Comparison of ENCODE assay signal across 8 mouse cellular contexts in genomic region chr17:25184961-25185360, GRCm38 (mm10). TPM values are rescaled to one million over a fixed set of nuclear protein-coding genes. Genes with fewer than 3 reads are reported as not detected.
DNase-seq lines count a peak whose midpoint lies in the region; ATAC-seq and TF ChIP-seq lines count a peak whose summit lies in the region.

No protein-coding gene starts in this region.

- no peak for TF ChIP-seq CTCF in lung, embryonic 14.5 days (IDR thresholded peaks at IDR 0.05; ENCODE audit: low read depth)

- H3K27me3 ChIP-seq in lung, embryonic 14.5 days (ENCODE audit: insufficient read depth, low read length): no peaks in the 10 kb centered on the region
- H3K27me3 ChIP-seq in embryonic facial prominence, embryonic 11.5 days (ENCODE audit: control insufficient read depth, insufficient read depth, low read length): no peaks in the 10 kb centered on the region
- H3K27me3 ChIP-seq in intestine, embryonic 15.5 days (replicated peaks): no peaks in the 10 kb centered on the region
- no peaks in the 10 kb centered on the region for H3K27me3 ChIP-seq in neural tube, embryonic 14.5 days (ENCODE audit: control insufficient read depth, insufficient read depth, low read length)

- ATAC-seq in lung, embryonic 14.5 days (ENCODE audit: insufficient read depth): peak; percentile 14; the same call in 1 of the 2 replicates
- ATAC-seq in embryonic facial prominence, embryonic 11.5 days (replicated peaks; ENCODE audit: insufficient number of reproducible peaks, low FRiP score, low TSS enrichment, low read depth): no peak
- peak; percentile 26 for ATAC-seq in intestine, embryonic 15.5 days
- ATAC-seq in neural tube, embryonic 14.5 days (ENCODE audit: low read depth): 0 out of 2 replicates have a peak, but pooled peaks have one; percentile 16

- DNase-seq in lung, embryonic 14.5 days: no peak
- DNase-seq in lung, postnatal 25 days (ENCODE audit: low spot score): no peak
- no peak for DNase-seq in embryonic facial prominence, embryonic 11.5 days (ENCODE audit: low spot score)
- DNase-seq in right cerebral cortex, postnatal 25 days: no peak
- DNase-seq in spleen, postnatal 36 days (ENCODE audit: low spot score in 2 of 2): no peak
- no peak for DNase-seq in spleen, adult 12 weeks (ENCODE audit: low spot score)

- peaks cover 14% of the 10 kb centered on the region for H3K36me3 ChIP-seq in lung, embryonic 14.5 days (ENCODE audit: insufficient read depth)
- no peaks in the 10 kb centered on the region for H3K36me3 ChIP-seq in embryonic facial prominence, embryonic 11.5 days (replicated peaks; ENCODE audit: control insufficient read depth, insufficient read depth, low read depth, low read length)
- no peaks in the 10 kb centered on the region for H3K36me3 ChIP-seq in intestine, embryonic 15.5 days
- no peaks in the 10 kb centered on the region for H3K36me3 ChIP-seq in neural tube, embryonic 14.5 days (ENCODE audit: control insufficient read depth, insufficient read depth, low read length)

- peak overlapping the region; percentile 89 for H3K9ac ChIP-seq in lung, embryonic 14.5 days
- H3K9ac ChIP-seq in embryonic facial prominence, embryonic 11.5 days (replicated peaks; ENCODE audit: low read length): peak overlapping the region; percentile 72
- peak overlapping the region; percentile 87 for H3K9ac ChIP-seq in intestine, embryonic 15.5 days
- peak overlapping the region; percentile 78 for H3K9ac ChIP-seq in neural tube, embryonic 14.5 days (replicated peaks; ENCODE audit: low read depth, low read length)

- no peak overlapping the region; the same call in 1 of the 2 replicates for H3K27ac ChIP-seq in lung, embryonic 14.5 days (ENCODE audit: low read depth)
- peak overlapping the region; percentile 43; the same call in 1 of the 2 replicates for H3K27ac ChIP-seq in embryonic facial prominence, embryonic 11.5 days (replicated peaks; ENCODE audit: low read depth, low read length)
- peak overlapping the region; percentile 58 for H3K27ac ChIP-seq in intestine, embryonic 15.5 days
- H3K27ac ChIP-seq in neural tube, embryonic 14.5 days (ENCODE audit: low read depth, low read length): no peak overlapping the region

- 7% methylated on average over 17 of the region's 17 CpGs for WGBS in lung, embryonic 14.5 days
- WGBS in embryonic facial prominence, embryonic 11.5 days: 7% methylated on average over 17 of the region's 17 CpGs
- WGBS in intestine, embryonic 15.5 days: 8% methylated on average over 17 of the region's 17 CpGs
- WGBS in neural tube, embryonic 14.5 days: 9% methylated on average over 17 of the region's 17 CpGs

- H3K4me3 ChIP-seq in lung, embryonic 14.5 days (ENCODE audit: low read depth, low read length): peak overlapping the region; percentile 96
- peak overlapping the region; percentile 90 for H3K4me3 ChIP-seq in embryonic facial prominence, embryonic 11.5 days (ENCODE audit: low read depth, low read length)
- peak overlapping the region; percentile 89 for H3K4me3 ChIP-seq in intestine, embryonic 15.5 days (replicated peaks)
- H3K4me3 ChIP-seq in neural tube, embryonic 14.5 days (ENCODE audit: low read depth, low read length): peak overlapping the region; percentile 66

- H3K9me3 ChIP-seq in lung, embryonic 14.5 days (ENCODE audit: low read depth, low read length): no peaks in the 10 kb centered on the region
- no peaks in the 10 kb centered on the region for H3K9me3 ChIP-seq in embryonic facial prominence, embryonic 11.5 days (replicated peaks; ENCODE audit: control insufficient read depth, low read length)
- no peaks in the 10 kb centered on the region for H3K9me3 ChIP-seq in intestine, embryonic 15.5 days
- no peaks in the 10 kb centered on the region for H3K9me3 ChIP-seq in neural tube, embryonic 14.5 days (ENCODE audit: control insufficient read depth, low read length)

- peak overlapping the region; percentile 95 for H3K4me2 ChIP-seq in lung, embryonic 14.5 days
- H3K4me2 ChIP-seq in embryonic facial prominence, embryonic 11.5 days (ENCODE audit: low read depth, low read length): peak overlapping the region; percentile 92
- H3K4me2 ChIP-seq in intestine, embryonic 15.5 days (replicated peaks): peak overlapping the region; percentile 96
- H3K4me2 ChIP-seq in neural tube, embryonic 14.5 days (ENCODE audit: low read depth, low read length): peak overlapping the region; percentile 90

- H3K4me1 ChIP-seq in lung, embryonic 14.5 days (ENCODE audit: insufficient read depth): peaks cover 4% of the 10 kb centered on the region; the same call in 1 of the 2 replicates
- no peaks in the 10 kb centered on the region for H3K4me1 ChIP-seq in embryonic facial prominence, embryonic 11.5 days (ENCODE audit: control insufficient read depth, insufficient read depth, low read length)
- H3K4me1 ChIP-seq in intestine, embryonic 15.5 days (replicated peaks): peaks cover 22% of the 10 kb centered on the region
- peaks cover 25% of the 10 kb centered on the region for H3K4me1 ChIP-seq in neural tube, embryonic 14.5 days (ENCODE audit: control insufficient read depth, insufficient read depth, low read length)

RNA-seq across cellular contexts. Expression of gene BC003965, which starts 0.6 kb away (rescaled TPM):
- 28.5 and 29.2 TPM in 2 replicates for polyA plus RNA-seq in lung, embryonic 14.5 days (2014; fragmentation: Nextera tagmentation; extraction: Ambion mirVana)
- polyA plus RNA-seq in embryonic facial prominence, embryonic 11.5 days (2014; fragmentation: Nextera tagmentation; extraction: Ambion mirVana): 31.8 and 33.1 TPM in 2 replicates
- 37.4 and 39.5 TPM in 2 replicates for polyA plus RNA-seq in intestine, embryonic 15.5 days (2015; fragmentation: Nextera tagmentation; extraction: Ambion mirVana)
- polyA plus RNA-seq in neural tube, embryonic 14.5 days (2014; fragmentation: Nextera tagmentation; extraction: Ambion mirVana): 31.9 and 33.9 TPM in 2 replicates

RNA-seq across cellular contexts. Expression of gene Unkl, which starts 3.2 kb away (rescaled TPM):
- polyA plus RNA-seq in lung, embryonic 14.5 days (2014; fragmentation: Nextera tagmentation; extraction: Ambion mirVana): 5.8 TPM in 2 replicates
- 4.3 and 5.0 TPM in 2 replicates for polyA plus RNA-seq in embryonic facial prominence, embryonic 11.5 days (2014; fragmentation: Nextera tagmentation; extraction: Ambion mirVana)
- polyA plus RNA-seq in intestine, embryonic 15.5 days (2015; fragmentation: Nextera tagmentation; extraction: Ambion mirVana): 6.0 and 6.6 TPM in 2 replicates
- 9.1 and 10.9 TPM in 2 replicates for polyA plus RNA-seq in neural tube, embryonic 14.5 days (2014; fragmentation: Nextera tagmentation; extraction: Ambion mirVana)

RNA-seq across cellular contexts. Expression of gene Gm38655, which starts 9.7 kb away (rescaled TPM):
- 3.6 and 3.7 TPM in 2 replicates for polyA plus RNA-seq in lung, embryonic 14.5 days (2014; fragmentation: Nextera tagmentation; extraction: Ambion mirVana)
- polyA plus RNA-seq in embryonic facial prominence, embryonic 11.5 days (2014; fragmentation: Nextera tagmentation; extraction: Ambion mirVana): not detected in 2 replicates
- 1.2 and 1.7 TPM in 2 replicates for polyA plus RNA-seq in intestine, embryonic 15.5 days (2015; fragmentation: Nextera tagmentation; extraction: Ambion mirVana)
- polyA plus RNA-seq in neural tube, embryonic 14.5 days (2014; fragmentation: Nextera tagmentation; extraction: Ambion mirVana): not detected in 2 replicates

RNA-seq across cellular contexts. Expression of gene Ccdc154, which starts 22.7 kb away (rescaled TPM):
- polyA plus RNA-seq in lung, embryonic 14.5 days (2014; fragmentation: Nextera tagmentation; extraction: Ambion mirVana): 0.24 and 0.28 TPM in 2 replicates
- not detected in 2 replicates for polyA plus RNA-seq in embryonic facial prominence, embryonic 11.5 days (2014; fragmentation: Nextera tagmentation; extraction: Ambion mirVana)
- 0.16 and 0.19 TPM in 2 replicates for polyA plus RNA-seq in intestine, embryonic 15.5 days (2015; fragmentation: Nextera tagmentation; extraction: Ambion mirVana)
- not detected in 2 replicates for polyA plus RNA-seq in neural tube, embryonic 14.5 days (2014; fragmentation: Nextera tagmentation; extraction: Ambion mirVana)

RNA-seq across cellular contexts. Expression of gene Clcn7, which starts 51.8 kb away (rescaled TPM):
- 22.3 and 23.1 TPM in 2 replicates for polyA plus RNA-seq in lung, embryonic 14.5 days (2014; fragmentation: Nextera tagmentation; extraction: Ambion mirVana)
- 19.8 and 21.6 TPM in 2 replicates for polyA plus RNA-seq in embryonic facial prominence, embryonic 11.5 days (2014; fragmentation: Nextera tagmentation; extraction: Ambion mirVana)
- polyA plus RNA-seq in intestine, embryonic 15.5 days (2015; fragmentation: Nextera tagmentation; extraction: Ambion mirVana): 20.3 and 20.4 TPM in 2 replicates
- polyA plus RNA-seq in neural tube, embryonic 14.5 days (2014; fragmentation: Nextera tagmentation; extraction: Ambion mirVana): 26.3 and 26.7 TPM in 2 replicates

Comparison
In these comparisons a context has a peak if more than half of its experiments do, and no peak if none do; other contexts are left out.
1. H3K27ac ChIP-seq: peak in embryonic facial prominence, embryonic 11.5 days (single experiment) and intestine, embryonic 15.5 days (single experiment); none in lung, embryonic 14.5 days (single experiment) and neural tube, embryonic 14.5 days (single experiment).
2. Peak in every context shown above with its lines, with median percentiles within 50 percentile points of each other: H3K4me2 ChIP-seq, H3K4me3 ChIP-seq and H3K9ac ChIP-seq.